Mouse (Mus musculus) heart, postnatal 0 days (tissue): ENCODE data around the gene Hist2h3b. TPM values are rescaled to one million over a fixed set of nuclear protein-coding genes. Genes with fewer than 3 reads are reported as not detected.
"Not testable (repeated sequence)": the region's sequence is repeated elsewhere in the genome, so short reads cannot be mapped to it uniquely, and the experiment has no call there.

ENCODE experiments used
- ATAC-seq: fragments of 200-750 bp; cut with Nextera tagmentation; 2 replicates; pipeline ENCODE4 v1.8.0; 2017; ENCODE audit warnings: low read depth, moderate number of reproducible peaks, moderate library complexity; ENCODE audit not compliant: insufficient read depth
- DNase-seq: peaks from one replicate; pipeline ENCODE4 v3.0.0-alpha.2; 2016; ENCODE audit warnings: low spot score
- H3K27ac ChIP-seq: fragments of 300-500 bp; sonication (generic); 2 replicates; pipeline ENCODE4 v1.5.1; 2014; ENCODE audit warnings: low read depth, mild to moderate bottlenecking
- H3K27me3 ChIP-seq: fragments of 300-500 bp; sonication (generic); 2 replicates; pipeline ENCODE4 v1.6.1; 2014; ENCODE audit warnings: low read length, mixed read lengths; ENCODE audit not compliant: control insufficient read depth, insufficient read depth
- H3K36me3 ChIP-seq: fragments of 300-500 bp; sonication (generic); replicated peaks from 2 replicates; pipeline ENCODE4 v1.6.1; 2014; ENCODE audit warnings: low read length, mixed read lengths; ENCODE audit not compliant: control insufficient read depth, insufficient read depth
- H3K4me1 ChIP-seq: fragments of 300-500 bp; sonication (generic); 2 replicates; pipeline ENCODE4 v1.6.1; 2014; ENCODE audit warnings: antibody characterized with exemption; ENCODE audit not compliant: control insufficient read depth, insufficient read depth
- H3K4me2 ChIP-seq: fragments of 300-500 bp; sonication (generic); 2 replicates; pipeline ENCODE4 v1.6.1; 2014; ENCODE audit warnings: low read depth, mild to moderate bottlenecking, low read length, moderate library complexity
- H3K4me3 ChIP-seq: fragments of 300-500 bp; sonication (generic); 2 replicates; pipeline ENCODE4 v1.5.1; 2014; ENCODE audit warnings: low read depth, low read length
- H3K9ac ChIP-seq: fragments of 300-500 bp; sonication (generic); replicated peaks from 2 replicates; pipeline ENCODE4 v1.6.1; 2014; ENCODE audit warnings: low read depth, low read length, mixed read lengths
- H3K9me3 ChIP-seq: fragments of 300-500 bp; sonication (generic); replicated peaks from 2 replicates; pipeline ENCODE4 v1.6.1; 2016; ENCODE audit warnings: low read length; ENCODE audit not compliant: control insufficient read depth
- CTCF ChIP-seq: IDR thresholded peaks from 2 replicates; pipeline ENCODE4 v1.5.1; 2016; ENCODE audit warnings: antibody characterized with exemption, control low read depth, low read depth
- EP300 ChIP-seq: IDR thresholded peaks from 2 replicates; pipeline ENCODE4 v1.6.1; 2016; ENCODE audit warnings: antibody characterized with exemption, low read depth
- WGBS: fragments of 180-500 bp; shearing (Covaris S2); extraction: QIAGEN DNeasy Blood & Tissue Kit; methylation state at CpG from one replicate; pipeline ENCODE4 v1.1.7; 2014; 5-methylcytosine and 5-hydroxymethylcytosine counted together
- polyA plus RNA-seq: library from polyadenylated mRNA; unstranded; fragments of >200 nt; fragmentation: Nextera tagmentation; extraction: Ambion mirVana; gene quantifications from 2 replicates; pipeline ENCODE4 v1.2.1, GENCODE M21; 2015
- total RNA-seq: library from RNA; depleted of rRNA; stranded (reverse); fragments of >200 nt; gene quantifications from 2 replicates; pipeline ENCODE4 v1.2.3, GENCODE M21; 2014; ENCODE audit warnings: low replicate concordance

Gene Hist2h3b
- total and polyA plus RNA-seq, 2 experiments from 2014 or later = 13.1 to 1,066 TPM

DNA sequence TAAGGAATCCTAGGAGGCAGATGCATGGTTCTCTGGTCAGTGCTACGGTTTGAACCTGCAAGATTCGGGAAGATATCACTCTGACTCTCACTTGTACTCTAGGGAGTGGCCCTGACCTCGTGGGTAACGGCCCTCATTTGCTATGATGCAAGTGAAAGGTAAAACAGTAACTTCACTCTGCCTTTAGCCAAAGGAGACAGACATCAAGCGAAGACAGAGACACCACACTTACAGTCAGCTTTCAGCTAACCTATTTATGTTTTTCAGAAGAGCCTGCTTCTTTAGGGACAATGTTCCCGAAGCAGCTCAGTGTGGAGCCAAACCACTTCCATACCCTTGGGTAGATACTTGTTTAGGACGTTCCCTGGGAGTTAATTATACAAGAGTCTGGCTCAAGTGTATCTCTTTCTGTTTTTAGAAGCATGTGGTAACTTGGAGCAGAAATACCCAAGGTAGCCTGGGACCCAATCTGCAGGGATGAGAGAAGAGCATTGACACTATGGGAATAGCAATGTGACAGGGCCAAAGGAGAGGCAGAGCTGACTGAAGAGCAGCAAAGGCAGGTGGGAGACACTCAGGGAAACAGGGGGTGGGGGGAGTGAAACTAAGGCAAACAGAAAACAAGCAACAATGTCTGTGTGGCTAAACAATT, 24.4 kb upstream of the Hist2h3b start:
- Histone ChIP-seq H3K4me2 (peak overlapping the region; percentile 64), H3K27me3 (no peaks in the 10 kb centered on the region), H3K27ac (peak overlapping the region; percentile 98), H3K36me3 (no peaks in the 10 kb centered on the region), H3K9me3 (no peaks in the 10 kb centered on the region), H3K4me1 (peaks cover 35% of the 10 kb centered on the region), H3K4me3 (peak overlapping the region; percentile 53), H3K9ac (peak overlapping the region; percentile 75)
- DNase-seq (no peak), ATAC-seq (no peak)
- 68% methylated on average over 7 of the region's 7 CpGs for WGBS
- TF ChIP-seq EP300 (no peak), CTCF (no peak)

DNA sequence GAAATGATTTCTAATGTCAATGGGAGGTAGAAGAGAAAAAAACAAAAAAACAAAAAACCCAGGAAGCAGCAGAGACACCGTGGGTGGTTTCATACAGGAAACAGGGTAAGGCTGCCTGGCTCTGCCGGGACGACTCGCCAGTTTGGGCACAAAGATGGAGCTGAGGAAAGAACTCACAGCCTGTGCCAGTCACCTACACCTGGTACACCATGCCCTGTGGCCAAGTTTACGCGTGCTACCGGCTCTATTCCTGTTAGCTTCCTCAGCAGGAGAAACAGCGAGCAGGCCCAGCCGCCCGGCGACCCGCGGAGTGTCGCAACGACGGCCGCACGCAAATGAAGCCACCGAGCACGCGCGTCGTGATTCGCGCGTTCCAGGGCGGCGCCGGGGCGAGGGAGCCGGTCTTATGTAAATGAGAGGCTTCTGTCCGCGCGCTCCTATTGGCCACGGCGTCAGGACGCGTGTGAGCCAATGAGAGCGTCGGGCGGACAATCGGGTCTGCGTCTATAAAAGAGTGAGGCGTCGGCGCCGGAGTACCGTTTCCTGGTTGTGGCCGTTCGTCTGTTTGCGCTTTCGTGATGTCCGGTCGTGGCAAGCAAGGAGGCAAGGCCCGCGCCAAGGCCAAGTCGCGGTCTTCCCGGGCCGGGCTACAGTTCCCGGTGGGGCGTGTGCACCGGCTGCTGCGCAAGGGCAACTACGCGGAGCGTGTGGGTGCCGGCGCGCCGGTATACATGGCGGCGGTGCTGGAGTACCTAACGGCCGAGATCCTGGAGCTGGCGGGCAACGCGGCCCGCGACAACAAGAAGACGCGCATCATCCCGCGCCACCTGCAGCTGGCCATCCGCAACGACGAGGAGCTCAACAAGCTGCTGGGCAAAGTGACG, 23.2 kb upstream of the Hist2h3b start, which contains the start of gene Hist2h2aa1:
Hist2h2aa1 (plus strand) TSS at position 495 of the 884 bp plus-strand sequence.
- DNase-seq (peak; percentile 66), ATAC-seq (peak; percentile 83)
- peak within 1 kb of the TSS; percentile 98 for H3K27ac ChIP-seq
- H3K4me2 ChIP-seq = peak within 1 kb of the TSS; percentile 64
- under 1% methylated on average over 19 of the region's 88 CpGs for WGBS
- TF ChIP-seq EP300 = peak; percentile 79
- H3K9ac ChIP-seq = peak within 1 kb of the TSS; percentile 75
- H3K36me3 ChIP-seq, H3K9me3 ChIP-seq, H3K27me3 ChIP-seq: not testable (repeated sequence)
- H3K4me1 ChIP-seq = peaks cover 42% of the 10 kb centered on the region
- peak within 1 kb of the TSS; percentile 53 for H3K4me3 ChIP-seq

DNA sequence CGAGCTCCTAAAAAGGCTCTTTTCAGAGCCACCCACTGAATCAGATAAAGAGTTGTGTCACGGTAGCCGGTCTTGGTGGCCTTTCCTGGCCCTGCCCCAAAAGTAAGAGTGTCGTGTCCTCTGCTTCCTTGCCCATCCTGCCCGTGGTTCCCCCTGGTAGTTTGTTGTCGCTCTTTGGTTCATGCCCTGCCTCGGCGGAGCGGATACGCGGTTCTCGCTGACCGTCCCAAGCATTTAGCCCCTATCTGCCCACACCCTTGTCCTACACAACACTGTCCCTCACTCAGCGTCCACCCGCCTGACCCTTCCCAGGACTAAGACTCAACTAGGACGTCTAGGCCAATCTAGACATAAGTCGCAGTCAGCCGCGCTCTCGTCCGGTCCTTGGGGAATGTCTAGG, 22.4 kb upstream of the Hist2h3b start:
- DNase-seq, H3K27me3 ChIP-seq, H3K4me2 ChIP-seq, H3K9ac ChIP-seq, ATAC-seq, H3K9me3 ChIP-seq, H3K36me3 ChIP-seq: not testable (repeated sequence)
- WGBS = 0% methylated on average over 10 of the region's 21 CpGs
- Histone ChIP-seq H3K4me1 (peaks cover 41% of the 10 kb centered on the region), H3K4me3 (peak overlapping the region; percentile 32; the same call in 1 of the 2 replicates), H3K27ac (peak overlapping the region; percentile 84)

DNA sequence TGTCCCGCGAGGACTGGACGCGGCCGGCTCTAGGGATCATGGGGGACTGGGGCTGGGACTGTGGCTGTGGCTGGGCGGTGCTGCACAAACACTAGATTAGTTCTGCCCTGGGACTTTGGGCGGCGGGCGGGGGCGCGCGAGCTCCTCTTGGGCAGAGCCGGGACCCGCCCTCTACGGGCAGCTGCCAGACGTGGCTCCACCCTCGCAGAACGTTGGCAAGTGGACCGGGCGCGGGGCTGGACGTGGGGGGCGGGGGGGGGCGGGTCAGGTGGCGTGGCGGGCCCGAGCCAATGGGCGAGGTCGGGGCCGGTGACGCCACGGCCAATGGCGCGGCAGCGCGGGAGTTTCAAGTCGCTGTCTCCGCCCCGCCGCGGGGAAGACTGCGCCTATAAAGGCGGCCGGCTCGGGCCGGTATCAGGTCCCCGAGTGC, 22.0 kb upstream of the Hist2h3b start, which contains the start of gene Hist2h3c1:
Hist2h3c1 (plus strand) TSS at position 259 of the 430 bp plus-strand sequence.
- H3K36me3 ChIP-seq, H3K9me3 ChIP-seq, DNase-seq, H3K27me3 ChIP-seq: not testable (repeated sequence)
- peaks cover 38% of the 10 kb centered on the region for H3K4me1 ChIP-seq
- H3K27ac ChIP-seq = peak within 1 kb of the TSS; percentile 84
- H3K4me3 ChIP-seq = peak within 1 kb of the TSS; percentile 44
- H3K4me2 ChIP-seq = peak within 1 kb of the TSS; percentile 59
- peak within 1 kb of the TSS; percentile 64 for H3K9ac ChIP-seq
- ATAC-seq = peak; percentile 91
- 0% methylated on average over 12 of the region's 47 CpGs for WGBS

DNA sequence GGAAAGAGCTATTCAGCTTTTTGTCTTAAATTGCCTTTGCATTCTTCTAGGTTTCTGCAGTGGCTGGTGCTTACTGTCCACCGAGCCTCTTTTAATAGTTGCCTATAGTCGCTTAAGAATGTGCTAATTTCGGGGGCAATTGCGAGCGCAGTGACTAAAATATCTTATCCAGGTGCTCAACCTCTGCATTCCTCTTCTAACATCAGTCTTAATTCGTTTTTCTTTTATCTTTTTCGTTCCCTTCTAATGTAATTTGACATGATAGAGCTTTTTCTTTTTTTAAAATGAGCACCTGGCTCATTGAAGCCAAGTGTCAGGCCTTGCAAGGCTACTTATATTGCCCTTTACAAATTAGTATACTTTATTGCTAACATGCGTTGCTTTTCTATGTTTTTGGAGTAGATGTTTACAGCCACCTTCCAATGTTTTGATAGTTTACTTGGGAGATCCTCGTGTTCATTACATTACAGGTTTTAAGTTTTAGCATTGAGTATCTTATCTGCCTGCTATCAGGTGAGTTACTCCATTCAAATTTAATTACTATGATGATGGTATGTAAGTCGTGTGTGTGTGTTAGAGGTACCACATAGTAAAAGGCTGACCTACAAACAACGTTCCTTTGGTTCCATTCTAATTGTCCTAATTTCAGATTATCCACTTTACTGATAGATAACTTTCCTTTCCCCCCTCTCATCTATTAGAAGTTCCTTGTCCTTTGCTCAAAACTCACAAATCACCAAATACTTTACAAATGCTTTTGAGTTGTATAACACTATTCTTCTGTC, 20.9 kb upstream of the Hist2h3b start:
- 9% methylated on average over 11 of the region's 11 CpGs for WGBS
- Histone ChIP-seq H3K4me3 (peak overlapping the region; percentile 44), H3K9me3 (no peaks in the 10 kb centered on the region), H3K4me2 (peak overlapping the region; percentile 59), H3K27me3 (no peaks in the 10 kb centered on the region), H3K36me3 (no peaks in the 10 kb centered on the region), H3K4me1 (peaks cover 38% of the 10 kb centered on the region), H3K27ac (peak overlapping the region; percentile 38; the same call in 1 of the 2 replicates), H3K9ac (peak overlapping the region; percentile 64)
- TF ChIP-seq CTCF = no peak
- DNase-seq = no peak
- ATAC-seq = no peak
